Mouse (Mus musculus): ENCODE results near the gene Hpse2. TPM values are rescaled to one million over a fixed set of nuclear protein-coding genes. Genes with fewer than 3 reads are reported as not detected.

Gene Hpse2
- polyA plus RNA-seq, 1 experiment from 2014 or later, result 1.3 TPM

DNA sequence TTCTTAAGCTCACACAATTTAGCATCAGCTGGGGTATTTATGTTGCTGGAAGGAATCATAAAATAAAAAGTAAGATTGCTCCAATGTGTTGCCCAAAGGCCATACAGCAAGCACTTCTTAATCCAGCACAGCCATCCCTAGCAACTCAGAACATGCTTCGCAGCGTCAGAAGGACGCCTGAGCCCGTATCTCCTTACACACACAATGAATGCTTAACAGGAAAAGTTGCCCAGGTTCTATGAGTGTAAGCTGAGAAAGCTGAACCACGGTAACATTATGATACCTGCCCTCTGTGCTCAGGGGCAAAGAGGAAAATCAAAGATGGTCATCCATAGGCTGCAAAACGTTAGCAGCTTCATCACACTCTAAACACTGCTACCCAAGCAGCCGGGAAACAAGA lies 241.3 kb downstream of the Hpse2 start:
- Histone ChIP-seq H3K4me2 (replicated peaks) (no peak overlapping the region), H3K36me3 (no peaks in the 10 kb centered on the region), H3K27me3 (no peaks in the 10 kb centered on the region), H3K4me3 (no peak overlapping the region), H3K27ac (no peak overlapping the region), H3K4me1 (no peaks in the 10 kb centered on the region), H3K9me3 (replicated peaks) (no peaks in the 10 kb centered on the region), H3K9ac (no peak overlapping the region)
- no peak for ATAC-seq (ENCODE audit: low FRiP score)
- 55% methylated on average over 7 of the region's 7 CpGs for WGBS

GRCm38 (mm10) chr19:43141646-43142045 lies 246.5 kb downstream of the Hpse2 start:
- no peak for ATAC-seq (ENCODE audit: low FRiP score)
- Histone ChIP-seq H3K27ac (no peak overlapping the region), H3K36me3 (no peaks in the 10 kb centered on the region)

DNA sequence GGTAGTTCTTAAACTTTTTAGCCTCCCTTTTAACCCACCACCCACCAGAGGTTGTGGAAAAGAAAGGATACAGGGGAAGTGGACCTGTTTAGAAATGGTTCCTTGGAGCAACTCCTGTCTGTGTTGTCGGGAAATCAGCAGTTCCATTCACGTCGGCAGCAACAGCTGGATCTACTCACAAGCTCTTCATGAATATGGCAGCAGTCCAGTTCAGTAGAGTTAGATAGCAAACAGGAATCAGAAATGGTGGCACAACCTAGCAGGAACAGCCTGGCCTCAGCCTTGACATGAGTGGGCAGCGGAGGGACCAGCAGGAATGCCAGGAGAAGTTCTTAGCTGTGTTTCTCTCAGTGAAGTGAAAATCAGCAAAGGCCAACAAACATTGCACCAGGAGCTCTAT lies 278.4 kb downstream of the Hpse2 start:
- no peaks in the 10 kb centered on the region for H3K4me1 ChIP-seq
- no peak overlapping the region for H3K4me2 ChIP-seq (replicated peaks)
- WGBS, result 90% methylated on average over 4 of the region's 4 CpGs
- no peaks in the 10 kb centered on the region for H3K36me3 ChIP-seq
- H3K27ac ChIP-seq, result no peak overlapping the region
- 0 out of 2 replicates have a peak, but pooled peaks cover 7% of the 10 kb centered on the region for H3K9me3 ChIP-seq (replicated peaks)
- no peak overlapping the region for H3K4me3 ChIP-seq
- no peak for ATAC-seq (ENCODE audit: low FRiP score)
- no peaks in the 10 kb centered on the region for H3K27me3 ChIP-seq
- H3K9ac ChIP-seq, result no peak overlapping the region

More at GRCm38 (mm10) chr19:43141646-43142045, 246.5 kb downstream of the Hpse2 start:
- WGBS, result 89% methylated on average over 3 of the region's 3 CpGs
- Histone ChIP-seq H3K9ac (no peak overlapping the region), H3K9me3 (replicated peaks) (no peaks in the 10 kb centered on the region), H3K4me1 (no peaks in the 10 kb centered on the region), H3K27me3 (no peaks in the 10 kb centered on the region), H3K4me2 (replicated peaks) (no peak overlapping the region), H3K4me3 (no peak overlapping the region)

DNA sequence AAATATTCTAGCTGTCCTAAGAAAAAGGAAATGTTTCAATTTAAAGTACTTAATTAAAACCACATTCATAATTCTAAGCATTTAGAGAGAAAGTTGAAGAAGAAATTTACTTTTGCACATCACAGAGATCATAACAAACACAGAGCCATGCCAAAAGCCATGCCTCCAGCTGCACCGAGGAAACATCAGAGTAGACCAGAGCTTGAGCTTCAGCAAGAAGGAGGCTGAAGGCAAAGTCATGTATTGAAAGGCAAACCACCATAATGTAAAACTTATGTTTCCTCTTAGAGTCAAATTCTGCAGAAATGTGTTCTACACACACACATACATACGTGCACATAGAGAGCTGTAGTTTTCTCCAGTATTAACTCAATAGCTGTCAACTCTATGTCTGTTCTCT lies 291.2 kb downstream of the Hpse2 start:
- Histone ChIP-seq H3K36me3 (no peaks in the 10 kb centered on the region), H3K4me2 (replicated peaks) (no peak overlapping the region), H3K9ac (no peak overlapping the region), H3K4me1 (no peaks in the 10 kb centered on the region), H3K4me3 (no peak overlapping the region), H3K27me3 (no peaks in the 10 kb centered on the region), H3K27ac (no peak overlapping the region), H3K9me3 (replicated peaks) (no peaks in the 10 kb centered on the region)
- no peak for ATAC-seq (ENCODE audit: low FRiP score)
- WGBS, result 84% methylated on average over 2 of the region's 2 CpGs

- no peak for ATAC-seq (ENCODE audit: low FRiP score)
- H3K9ac ChIP-seq, result no peak overlapping the region
- H3K27ac ChIP-seq, result no peak overlapping the region
- H3K4me2 ChIP-seq (replicated peaks), result no peak overlapping the region
- 95% methylated on average over 3 of the region's 3 CpGs for WGBS
- no peaks in the 10 kb centered on the region for H3K4me1 ChIP-seq
- no peaks in the 10 kb centered on the region for H3K36me3 ChIP-seq
- no peak overlapping the region for H3K4me3 ChIP-seq
- H3K9me3 ChIP-seq (replicated peaks), result no peaks in the 10 kb centered on the region
- no peaks in the 10 kb centered on the region for H3K27me3 ChIP-seq
Measured at GRCm38 (mm10) chr19:43087216-43087615, 300.9 kb downstream of the Hpse2 start.

GRCm38 (mm10) chr19:43064155-43064554 lies 324.0 kb downstream of the Hpse2 start:
- Histone ChIP-seq H3K27me3 (no peaks in the 10 kb centered on the region), H3K4me2 (replicated peaks) (no peak overlapping the region), H3K9me3 (replicated peaks) (no peaks in the 10 kb centered on the region), H3K4me1 (no peaks in the 10 kb centered on the region), H3K36me3 (no peaks in the 10 kb centered on the region), H3K27ac (no peak overlapping the region), H3K4me3 (no peak overlapping the region), H3K9ac (no peak overlapping the region)
- no peak for ATAC-seq (ENCODE audit: low FRiP score)
- 75% methylated on average over 2 of the region's 2 CpGs for WGBS

DNA sequence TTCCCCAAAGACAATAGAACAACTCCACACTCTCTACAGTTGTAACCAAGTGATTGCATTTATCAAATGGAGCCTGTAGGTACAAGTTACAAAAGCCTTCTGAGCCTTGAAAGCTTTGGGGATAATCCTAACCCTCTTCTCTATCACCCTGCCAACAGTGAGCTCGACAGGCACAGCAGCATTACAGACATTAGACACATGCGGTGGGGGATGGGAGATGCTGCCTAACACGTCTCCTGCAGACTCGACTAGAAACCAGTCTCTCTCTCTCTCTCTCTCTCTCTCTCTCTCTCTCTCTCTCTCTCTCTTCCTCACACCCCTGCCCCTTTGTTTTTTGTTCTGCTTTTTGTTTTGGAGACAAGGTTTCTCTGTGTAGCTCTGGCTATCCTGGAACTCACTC lies 343.6 kb downstream of the Hpse2 start:
- H3K27me3 ChIP-seq, result no peaks in the 10 kb centered on the region
- no peaks in the 10 kb centered on the region for H3K4me1 ChIP-seq
- H3K4me2 ChIP-seq (replicated peaks), result no peak overlapping the region
- H3K4me3 ChIP-seq, result no peak overlapping the region
- no peak overlapping the region for H3K27ac ChIP-seq
- H3K9me3 ChIP-seq (replicated peaks), result peaks cover 5% of the 10 kb centered on the region; the same call in 1 of the 2 replicates
- no peaks in the 10 kb centered on the region for H3K36me3 ChIP-seq
- 31% methylated on average over 4 of the region's 4 CpGs for WGBS
- ATAC-seq (ENCODE audit: low FRiP score), result no peak
- no peak overlapping the region for H3K9ac ChIP-seq

- H3K4me3 ChIP-seq, result no peak overlapping the region
- no peak overlapping the region for H3K9ac ChIP-seq
- no peaks in the 10 kb centered on the region for H3K4me1 ChIP-seq
- no peak for ATAC-seq (ENCODE audit: low FRiP score)
- no peaks in the 10 kb centered on the region for H3K27me3 ChIP-seq
- WGBS, result 77% methylated on average over 2 of the region's 2 CpGs
- no peak overlapping the region for H3K4me2 ChIP-seq (replicated peaks)
- H3K9me3 ChIP-seq (replicated peaks), result no peaks in the 10 kb centered on the region
- no peaks in the 10 kb centered on the region for H3K36me3 ChIP-seq
- H3K27ac ChIP-seq, result no peak overlapping the region
Measured at GRCm38 (mm10) chr19:43042721-43043120, 345.4 kb downstream of the Hpse2 start.

GRCm38 (mm10) chr19:43042211-43042610 lies 345.9 kb downstream of the Hpse2 start:
- no peaks in the 10 kb centered on the region for H3K4me1 ChIP-seq
- WGBS, result 80% methylated on average over 2 of the region's 2 CpGs
- ATAC-seq (ENCODE audit: low FRiP score), result no peak
- H3K9me3 ChIP-seq (replicated peaks), result no peaks in the 10 kb centered on the region
- H3K36me3 ChIP-seq, result no peaks in the 10 kb centered on the region
- H3K9ac ChIP-seq, result no peak overlapping the region
- no peak overlapping the region for H3K27ac ChIP-seq
- H3K27me3 ChIP-seq, result no peaks in the 10 kb centered on the region
- H3K4me3 ChIP-seq, result no peak overlapping the region
- no peak overlapping the region for H3K4me2 ChIP-seq (replicated peaks)

GRCm38 (mm10) chr19:43036381-43036780 lies 351.8 kb downstream of the Hpse2 start:
- no peak for ATAC-seq (ENCODE audit: low FRiP score)
- Histone ChIP-seq H3K27me3 (no peaks in the 10 kb centered on the region), H3K9ac (no peak overlapping the region), H3K27ac (no peak overlapping the region), H3K4me1 (no peaks in the 10 kb centered on the region), H3K36me3 (no peaks in the 10 kb centered on the region), H3K9me3 (replicated peaks) (no peaks in the 10 kb centered on the region), H3K4me3 (no peak overlapping the region), H3K4me2 (replicated peaks) (no peak overlapping the region)
- 94% methylated on average over 4 of the region's 4 CpGs for WGBS

DNA sequence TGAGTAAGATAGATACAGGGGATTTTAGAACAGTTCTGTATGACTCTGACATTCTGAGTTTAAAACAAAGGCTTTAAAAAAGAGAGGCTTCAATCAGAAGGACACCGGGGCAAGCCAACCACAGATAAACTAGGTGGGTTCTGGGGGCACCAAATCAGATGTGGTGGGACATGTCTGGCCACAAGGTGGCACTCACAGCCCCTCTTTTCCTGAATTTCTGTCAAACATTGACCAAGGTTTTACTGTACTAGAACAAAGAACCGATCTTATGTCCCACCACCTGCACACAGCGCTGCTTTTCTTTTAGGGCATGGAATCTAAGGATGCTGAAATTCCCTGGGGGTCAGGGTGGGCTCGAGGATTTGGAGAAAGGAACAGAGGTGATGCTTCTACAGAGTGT lies 360.9 kb downstream of the Hpse2 start:
- no peak overlapping the region for H3K27ac ChIP-seq
- H3K4me2 ChIP-seq (replicated peaks), result no peak overlapping the region
- H3K27me3 ChIP-seq, result no peaks in the 10 kb centered on the region
- no peaks in the 10 kb centered on the region for H3K9me3 ChIP-seq (replicated peaks)
- WGBS, result 39% methylated on average over 4 of the region's 4 CpGs
- no peak overlapping the region for H3K4me3 ChIP-seq
- no peak overlapping the region for H3K9ac ChIP-seq
- H3K36me3 ChIP-seq, result no peaks in the 10 kb centered on the region
- no peak for ATAC-seq (ENCODE audit: low FRiP score)
- H3K4me1 ChIP-seq, result no peaks in the 10 kb centered on the region

GRCm38 (mm10) chr19:43022611-43023173 lies 365.5 kb downstream of the Hpse2 start:
- no peaks in the 10 kb centered on the region for H3K9me3 ChIP-seq (replicated peaks)
- no peak for ATAC-seq (ENCODE audit: low FRiP score)
- WGBS, result 92% methylated on average over 3 of the region's 3 CpGs

GRCm38 (mm10) chr19:43018792-43019191 lies 369.4 kb downstream of the Hpse2 start:
- H3K9ac ChIP-seq, result no peak overlapping the region
- no peaks in the 10 kb centered on the region for H3K9me3 ChIP-seq (replicated peaks)
- no peak for ATAC-seq (ENCODE audit: low FRiP score)
- no peaks in the 10 kb centered on the region for H3K27me3 ChIP-seq
- no peaks in the 10 kb centered on the region for H3K36me3 ChIP-seq
- no peak overlapping the region for H3K4me2 ChIP-seq (replicated peaks)
- WGBS, result 85% methylated on average over 5 of the region's 5 CpGs
- H3K4me3 ChIP-seq, result no peak overlapping the region
- no peaks in the 10 kb centered on the region for H3K4me1 ChIP-seq
- no peak overlapping the region for H3K27ac ChIP-seq

More at GRCm38 (mm10) chr19:43022611-43023173, 365.5 kb downstream of the Hpse2 start:
- Histone ChIP-seq H3K4me2 (replicated peaks) (no peak overlapping the region), H3K27me3 (no peaks in the 10 kb centered on the region), H3K9ac (no peak overlapping the region), H3K36me3 (no peaks in the 10 kb centered on the region), H3K4me1 (no peaks in the 10 kb centered on the region), H3K4me3 (no peak overlapping the region), H3K27ac (no peak overlapping the region)

Measured in hindbrain, embryonic 12.5 days (tissue).